Mouse (Mus musculus): ENCODE data around the gene Zfp972. TPM values are rescaled to one million over a fixed set of nuclear protein-coding genes. Genes with fewer than 3 reads are reported as not detected.

Gene Zfp972
- polyA plus RNA-seq (2012; ENCODE audit: low replicate concordance): not detected in 2 replicates

GRCm38 (mm10) chr2:177925563-177926103 lies at the start of gene Zfp972:
TSS of gene Zfp972 (minus strand) at chr2:177925613.

GRCm38 (mm10) chr2:177957145-177957544 lies 31.7 kb upstream of the Zfp972 start, which contains the start of gene Gm14326:
TSS of gene Gm14326 (minus strand) at chr2:177957297.

GRCm38 (mm10) chr2:177897046-177897578 lies 28.3 kb downstream of the Zfp972 start, which contains the start of gene Gm14327:
TSS of gene Gm14327 (plus strand) at chr2:177897096.

Other genes with a start within 250 kb of the Zfp972 start
- not detected in 2 replicates for gene Gm14322, start 166.3 kb downstream of the Zfp972 start, polyA plus RNA-seq (2012; ENCODE audit: low replicate concordance)
- gene Gm14325, start 85.3 kb downstream of the Zfp972 start, polyA plus RNA-seq (2012; ENCODE audit: low replicate concordance): 0.70 TPM in 1 of 2 replicates, not detected in the other
- gene Gm14327, start 28.5 kb downstream of the Zfp972 start, polyA plus RNA-seq (2012; ENCODE audit: low replicate concordance): not detected in 2 replicates
- gene Gm14326, start 31.7 kb upstream of the Zfp972 start, polyA plus RNA-seq (2012; ENCODE audit: low replicate concordance): 1.3 and 1.5 TPM in 2 replicates
- gene Zfp971, start 97.7 kb upstream of the Zfp972 start, polyA plus RNA-seq (2012; ENCODE audit: low replicate concordance): 1.2 and 2.2 TPM in 2 replicates
- gene Zfp931, start 152.9 kb upstream of the Zfp972 start, polyA plus RNA-seq (2012; ENCODE audit: low replicate concordance): 0.57 and 0.65 TPM in 2 replicates
- gene Phactr3, start 193.4 kb upstream of the Zfp972 start, polyA plus RNA-seq (2012; ENCODE audit: low replicate concordance): 0.34 and 0.65 TPM in 2 replicates